Mouse (Mus musculus): Measurements from ENCODE around the gene Phip. TPM values are rescaled to one million over a fixed set of nuclear protein-coding genes. Genes with fewer than 3 reads are reported as not detected.

Phip gene
- polyA plus RNA-seq, 1 experiment from 2014 or later = 92.6 TPM

- H3K4me2 ChIP-seq (replicated peaks; ENCODE audit: low read depth, low read length) = peak overlapping the region; percentile 66
- no peaks in the 10 kb centered on the region for H3K36me3 ChIP-seq (ENCODE audit: control insufficient read depth, insufficient read depth, low read length)
- WGBS = under 1% methylated on average over 65 of the region's 65 CpGs
- peak overlapping the region; percentile 82 for H3K4me3 ChIP-seq (ENCODE audit: low read depth, low read length)
- peak overlapping the region; percentile 67 for H3K9ac ChIP-seq (replicated peaks; ENCODE audit: low read depth, low read length)
- peaks cover 7% of the 10 kb centered on the region; the same call in 1 of the 2 replicates for H3K4me1 ChIP-seq (ENCODE audit: control insufficient read depth, insufficient read depth, low read length)
- peak overlapping the region; percentile 80 for H3K27ac ChIP-seq (ENCODE audit: low read length)
- no peaks in the 10 kb centered on the region for H3K9me3 ChIP-seq (ENCODE audit: control insufficient read depth, low read depth, low read length)
- ATAC-seq (ENCODE audit: insufficient number of reproducible peaks, insufficient read depth, low FRiP score, low read depth) = peak; percentile 94
- H3K27me3 ChIP-seq (ENCODE audit: control insufficient read depth, insufficient read depth, low read length) = no peaks in the 10 kb centered on the region
These were observed 145.5 kb downstream of the Phip start for GRCm38 (mm10) chr9:82829693-82830430.

GRCm38 (mm10) chr9:82829007-82829689, 146.2 kb downstream of the Phip start, which contains the start of gene Irak1bp1:
TSS of gene Irak1bp1 (plus strand) at chr9:82829540.
- Histone ChIP-seq H3K4me1 (ENCODE audit: control insufficient read depth, insufficient read depth, low read length) (peaks cover 7% of the 10 kb centered on the region; the same call in 1 of the 2 replicates), H3K9ac (replicated peaks; ENCODE audit: low read depth, low read length) (peak within 1 kb of the TSS; percentile 67), H3K27ac (ENCODE audit: low read length) (peak within 1 kb of the TSS; percentile 80), H3K36me3 (ENCODE audit: control insufficient read depth, insufficient read depth, low read length) (no peaks in the 10 kb centered on the region), H3K27me3 (ENCODE audit: control insufficient read depth, insufficient read depth, low read length) (no peaks in the 10 kb centered on the region), H3K4me2 (replicated peaks; ENCODE audit: low read depth, low read length) (peak within 1 kb of the TSS; percentile 66), H3K9me3 (ENCODE audit: control insufficient read depth, low read depth, low read length) (no peaks in the 10 kb centered on the region), H3K4me3 (ENCODE audit: low read depth, low read length) (peak within 1 kb of the TSS; percentile 82)
- WGBS = 10% methylated on average over 20 of the region's 20 CpGs
- no peak; the same call in 1 of the 2 replicates for ATAC-seq (ENCODE audit: insufficient number of reproducible peaks, insufficient read depth, low FRiP score, low read depth)

- no peak overlapping the region for H3K4me2 ChIP-seq (replicated peaks; ENCODE audit: low read depth, low read length)
- WGBS = 93% methylated on average over 6 of the region's 6 CpGs
- H3K36me3 ChIP-seq (ENCODE audit: control insufficient read depth, insufficient read depth, low read length) = no peaks in the 10 kb centered on the region
- no peaks in the 10 kb centered on the region for H3K9me3 ChIP-seq (ENCODE audit: control insufficient read depth, low read depth, low read length)
- ATAC-seq (ENCODE audit: insufficient number of reproducible peaks, insufficient read depth, low FRiP score, low read depth) = no peak
- H3K4me1 ChIP-seq (ENCODE audit: control insufficient read depth, insufficient read depth, low read length) = peaks cover 7% of the 10 kb centered on the region; the same call in 1 of the 2 replicates
- no peak overlapping the region for H3K4me3 ChIP-seq (ENCODE audit: low read depth, low read length)
- H3K27ac ChIP-seq (ENCODE audit: low read length) = no peak overlapping the region
- no peak overlapping the region for H3K9ac ChIP-seq (replicated peaks; ENCODE audit: low read depth, low read length)
- H3K27me3 ChIP-seq (ENCODE audit: control insufficient read depth, insufficient read depth, low read length) = no peaks in the 10 kb centered on the region
These were observed 148.9 kb downstream of the Phip start for GRCm38 (mm10) chr9:82826426-82826825.

Other genes starting within 250 kb of the Phip start
- gene Irak1bp1, start 146.0 kb downstream of the Phip start, polyA plus RNA-seq (2014; fragmentation: Nextera tagmentation; extraction: Ambion mirVana) = 22.9 and 23.9 TPM in 2 replicates
- gene Hmgn3, start 171.2 kb upstream of the Phip start, polyA plus RNA-seq (2014; fragmentation: Nextera tagmentation; extraction: Ambion mirVana) = 125 and 133 TPM in 2 replicates

Measured in stomach, embryonic 14.5 days (tissue).